Mouse (Mus musculus): ENCODE measurements around the gene Epm2aip1. TPM values are rescaled to one million over a fixed set of nuclear protein-coding genes. Genes with fewer than 3 reads are reported as not detected.

Epm2aip1 gene
- polyA plus RNA-seq, 1 experiment from 2014 or later: 25.6 TPM

- no peak overlapping the region for H3K4me3 ChIP-seq (ENCODE audit: low read depth, low read length)
- H3K9ac ChIP-seq (ENCODE audit: low read depth, low read length): no peak overlapping the region
- no peak overlapping the region for H3K4me2 ChIP-seq
- H3K27ac ChIP-seq (ENCODE audit: low read depth, low read length): no peak overlapping the region
- H3K36me3 ChIP-seq (ENCODE audit: control insufficient read depth, insufficient read depth, low read length): no peaks in the 10 kb centered on the region
- H3K4me1 ChIP-seq (ENCODE audit: control insufficient read depth, insufficient read depth, low read length): no peaks in the 10 kb centered on the region
- no peaks in the 10 kb centered on the region for H3K9me3 ChIP-seq (replicated peaks; ENCODE audit: control insufficient read depth, low read length)
- no peak for ATAC-seq (replicated peaks; ENCODE audit: insufficient number of reproducible peaks, low FRiP score, low TSS enrichment)
- 69% methylated on average over 4 of the region's 4 CpGs for WGBS (ENCODE audit: insufficient replicate concordance)
- H3K27me3 ChIP-seq (ENCODE audit: control insufficient read depth, insufficient read depth, low read length): 0 out of 2 replicates have a peak, but pooled peaks cover 2% of the 10 kb centered on the region
These were observed 49.2 kb downstream of the Epm2aip1 start for GRCm38 (mm10) chr9:111320912-111321311.

GRCm38 (mm10) chr9:111324881-111325280, 53.2 kb downstream of the Epm2aip1 start:
- Histone ChIP-seq H3K9ac (ENCODE audit: low read depth, low read length) (no peak overlapping the region), H3K27ac (ENCODE audit: low read depth, low read length) (no peak overlapping the region), H3K4me2 (no peak overlapping the region), H3K4me1 (ENCODE audit: control insufficient read depth, insufficient read depth, low read length) (no peaks in the 10 kb centered on the region), H3K36me3 (ENCODE audit: control insufficient read depth, insufficient read depth, low read length) (no peaks in the 10 kb centered on the region), H3K9me3 (replicated peaks; ENCODE audit: control insufficient read depth, low read length) (no peaks in the 10 kb centered on the region), H3K27me3 (ENCODE audit: control insufficient read depth, insufficient read depth, low read length) (0 out of 2 replicates have a peak, but pooled peaks cover 2% of the 10 kb centered on the region), H3K4me3 (ENCODE audit: low read depth, low read length) (no peak overlapping the region)
- no peak for ATAC-seq (replicated peaks; ENCODE audit: insufficient number of reproducible peaks, low FRiP score, low TSS enrichment)
- WGBS (ENCODE audit: insufficient replicate concordance): 72% methylated on average over 2 of the region's 2 CpGs

Other genes with a start within 250 kb of the Epm2aip1 start
- 5.6 and 5.7 TPM in 2 replicates for gene Ccrl2, start 214.4 kb upstream of the Epm2aip1 start, polyA plus RNA-seq (2014; fragmentation: Nextera tagmentation; extraction: Ambion mirVana)
- 51.9 and 55.6 TPM in 2 replicates for gene Lrrfip2, start 154.3 kb upstream of the Epm2aip1 start, polyA plus RNA-seq (2014; fragmentation: Nextera tagmentation; extraction: Ambion mirVana)
- gene Mlh1, start 138 bp upstream of the Epm2aip1 start, polyA plus RNA-seq (2014; fragmentation: Nextera tagmentation; extraction: Ambion mirVana): 33.9 and 43.0 TPM in 2 replicates
- gene Trank1, start 39.8 kb downstream of the Epm2aip1 start, polyA plus RNA-seq (2014; fragmentation: Nextera tagmentation; extraction: Ambion mirVana): 0.11 and 0.13 TPM in 2 replicates
- gene Dclk3, start 167.2 kb downstream of the Epm2aip1 start, polyA plus RNA-seq (2014; fragmentation: Nextera tagmentation; extraction: Ambion mirVana): 1.3 and 2.0 TPM in 2 replicates